Mouse (Mus musculus) erythroblast, embryonic 14.5 days (primary cell): ENCODE measurements around the gene Wipf3.

Source experiments
- GATA1 ChIP-seq: IDR thresholded peaks from 2 replicates; pipeline ENCODE4 v1.6.1; 2012; ENCODE audit warnings: low read length, inconsistent platforms, mixed read lengths
- TAL1 ChIP-seq: IDR thresholded peaks from 3 replicates; pipeline ENCODE4 v1.6.1; 2012; ENCODE audit warnings: low read length, inconsistent platforms, mixed read lengths

GRCm38 (mm10) chr6:54388690-54389275 lies 40.6 kb upstream of the Wipf3 start:
- no peak for TF ChIP-seq GATA1
- TF ChIP-seq TAL1, result no peak
